Mouse (Mus musculus): Measurements from ENCODE around the gene Nid2.

Gene Nid2
- long read RNA-seq, experiment 1, partial matches to known transcripts, result 1 of 1 reads
- long read RNA-seq, experiment 1, other reads (novel, unspliced or antisense), result 0 of 1 reads
- long read RNA-seq, experiment 2, full-length matches to known transcripts, result 1 of 2 reads
- long read RNA-seq, experiment 2, partial matches to known transcripts, result 0 of 2 reads
- long read RNA-seq, experiment 2, other reads (novel, unspliced or antisense), result 1 of 2 reads

DNA sequence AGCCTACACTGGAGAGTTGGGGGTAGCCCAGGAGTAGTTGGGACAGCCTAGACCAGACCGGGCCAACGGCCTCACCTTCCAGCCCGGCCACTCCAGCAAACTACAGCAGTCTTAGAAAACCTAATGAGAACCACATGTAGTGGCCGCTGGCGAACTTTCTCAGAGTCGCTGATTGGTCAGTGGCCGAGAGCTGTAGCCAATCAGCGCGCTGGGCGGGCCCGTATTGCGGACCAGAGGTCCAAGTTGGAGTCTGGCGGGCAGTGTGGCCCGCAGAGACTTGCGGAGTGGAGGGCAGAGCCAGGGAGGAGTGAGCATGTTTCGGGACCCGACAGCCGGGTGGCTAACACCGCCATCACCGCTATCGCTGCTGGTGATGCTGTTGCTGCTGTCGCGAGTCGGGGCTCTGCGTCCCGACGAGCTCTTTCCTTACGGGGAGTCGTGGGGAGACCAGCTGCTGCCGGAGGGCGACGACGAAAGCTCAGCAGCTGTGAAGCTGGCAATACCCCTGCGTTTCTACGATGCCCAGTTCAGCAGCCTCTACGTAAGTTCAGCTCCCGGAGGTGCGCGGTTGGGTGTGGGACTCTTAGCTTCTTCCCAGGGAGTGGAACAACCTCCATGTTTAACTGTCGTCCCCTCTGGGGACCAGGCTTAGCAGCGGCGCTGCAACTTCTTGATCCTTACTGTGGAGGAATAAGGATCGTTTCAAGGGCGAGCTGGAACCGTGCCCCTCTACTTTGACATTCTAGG is at the start of gene Nid2:
Gene Nid2, plus strand, starts transcription at position 241 of the 747 bp plus-strand sequence.
- intact Hi-C loops (cut with DNase I), result loop anchor here (5.0 to 10.0 kb wide), 2 partner anchors 44 to 64 kb away; no protein-coding TSS in a partner anchor

DNA sequence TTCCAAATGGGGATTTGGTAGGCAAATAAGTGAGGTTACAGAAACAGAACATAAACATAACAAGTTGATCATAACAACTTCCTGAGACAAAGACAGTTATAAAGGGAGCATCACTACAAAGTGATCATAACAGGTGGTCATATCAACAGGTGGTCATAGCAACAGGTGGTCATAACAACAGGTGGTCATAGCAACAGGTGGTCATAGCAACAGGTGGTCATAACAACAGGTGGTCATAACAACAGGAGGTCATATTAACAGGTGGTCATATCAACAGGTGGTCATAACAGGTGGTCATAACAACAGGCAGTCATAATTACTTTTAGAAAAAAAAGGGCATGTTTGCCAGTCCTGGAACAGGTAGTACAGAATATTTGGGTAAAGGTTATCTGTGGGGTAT is 49.5 kb upstream of the Nid2 start:
- intact Hi-C loops (cut with DNase I), result no loop called here

DNA sequence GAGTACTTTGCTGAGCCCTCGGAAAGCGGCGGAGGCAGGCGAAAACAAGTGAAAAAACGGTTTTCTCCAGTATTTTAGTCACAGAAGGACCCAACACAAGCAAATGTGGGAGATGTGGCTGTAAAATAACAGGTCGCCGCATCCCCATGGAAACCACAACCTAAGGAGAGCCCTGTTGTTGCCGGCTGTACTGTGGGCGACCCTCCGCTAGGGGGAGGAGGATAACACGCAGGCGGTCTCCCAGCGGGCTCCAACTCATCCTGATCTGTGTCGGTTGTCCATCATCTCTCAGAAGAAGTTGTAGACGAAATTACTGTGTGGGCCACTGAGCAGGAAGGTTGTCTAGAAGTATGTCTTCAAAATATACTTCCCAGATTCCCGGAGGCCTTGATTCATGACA is 45.4 kb upstream of the Nid2 start:
- intact Hi-C loops (cut with DNase I), result loop anchor here (1.0 to 5.0 kb wide), 4 partner anchors 47 to 362 kb away; partner anchors contain the start of gene Nid2

DNA sequence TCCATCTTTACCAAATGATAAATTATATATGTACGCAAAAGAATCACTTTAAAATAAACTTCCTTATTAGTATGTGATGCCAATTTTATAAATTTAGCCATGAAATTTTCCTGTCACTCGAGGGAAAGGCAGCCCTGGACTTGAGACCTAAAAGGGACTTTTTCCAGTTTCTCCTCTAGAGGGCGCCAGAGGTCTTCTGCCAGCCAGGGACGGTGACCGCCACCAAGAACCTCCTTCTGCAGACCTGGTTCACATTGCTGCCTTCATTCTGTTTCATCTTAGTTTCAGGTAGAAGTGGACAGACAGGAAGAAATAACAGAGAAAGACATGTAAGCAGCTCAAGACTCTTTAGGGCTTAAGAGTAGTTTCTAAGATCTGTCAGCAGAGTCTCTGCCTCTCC is 44.6 kb upstream of the Nid2 start:
- intact Hi-C loops (cut with DNase I), result loop anchor here (1.0 to 5.0 kb wide), 4 partner anchors 46 to 361 kb away; partner anchors contain the start of gene Nid2

DNA sequence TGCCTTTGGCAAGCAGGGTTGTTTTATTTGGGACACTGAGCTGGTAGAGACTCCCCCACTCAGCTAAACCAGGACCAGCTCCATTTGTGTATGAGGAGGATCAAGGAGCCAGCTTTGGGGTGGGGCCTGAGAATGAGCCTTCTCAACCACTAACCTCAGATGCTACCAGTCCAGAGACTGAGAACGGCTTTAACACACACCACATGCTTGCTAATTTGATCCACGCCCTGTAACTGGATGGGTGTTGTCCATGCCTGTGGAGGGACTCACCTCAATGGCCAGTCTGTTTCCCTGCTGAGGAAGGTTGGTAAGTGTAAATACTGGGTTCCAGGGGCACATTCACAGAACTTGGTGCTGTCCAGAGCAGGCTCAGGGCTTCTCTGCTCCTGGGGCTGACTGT is 44.1 kb upstream of the Nid2 start:
- intact Hi-C loops (cut with DNase I), result loop anchor here (1.0 to 5.0 kb wide), 4 partner anchors 45 to 360 kb away; partner anchors contain the start of gene Nid2

DNA sequence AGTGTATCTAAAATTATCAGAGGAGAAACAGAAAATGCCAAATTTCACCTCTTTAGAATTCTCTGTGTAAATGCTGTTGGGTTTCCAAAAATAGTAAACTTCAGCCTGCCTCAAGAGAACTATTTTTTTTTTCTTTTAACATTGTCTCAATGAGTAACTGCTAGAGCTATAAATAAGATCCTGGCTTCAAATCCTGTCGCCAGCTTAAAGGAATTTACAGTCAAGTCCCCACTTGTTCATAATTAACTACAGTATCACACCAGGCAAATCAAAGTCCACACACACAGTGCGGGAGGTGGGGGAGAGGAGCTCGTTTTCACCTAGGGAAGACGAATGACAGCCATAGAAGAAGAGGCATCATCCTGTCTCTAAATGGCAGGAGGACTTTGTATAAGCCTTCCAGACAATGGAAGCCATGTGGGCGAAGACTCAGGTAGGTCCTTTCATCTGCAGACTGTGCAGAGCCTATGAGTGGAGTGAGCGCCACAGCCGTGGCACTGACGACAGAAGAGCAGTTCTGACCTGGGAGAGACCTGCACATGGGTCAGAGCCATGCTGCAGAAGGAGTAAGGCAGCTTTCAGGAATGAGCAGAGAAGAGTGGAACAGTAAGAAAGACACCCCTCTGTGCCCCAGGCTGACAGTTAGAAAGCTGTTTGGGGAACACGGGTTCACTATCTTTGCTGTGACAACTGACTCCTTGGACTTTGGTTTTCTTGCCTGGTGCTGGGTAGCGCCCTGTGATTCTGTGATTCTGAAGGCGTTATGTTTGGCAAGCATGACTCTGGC is 43.2 kb upstream of the Nid2 start:
- intact Hi-C loops (cut with DNase I), result loop anchor here (5.0 kb wide), 3 partner anchors 44 to 359 kb away; partner anchors contain the start of gene Nid2

DNA sequence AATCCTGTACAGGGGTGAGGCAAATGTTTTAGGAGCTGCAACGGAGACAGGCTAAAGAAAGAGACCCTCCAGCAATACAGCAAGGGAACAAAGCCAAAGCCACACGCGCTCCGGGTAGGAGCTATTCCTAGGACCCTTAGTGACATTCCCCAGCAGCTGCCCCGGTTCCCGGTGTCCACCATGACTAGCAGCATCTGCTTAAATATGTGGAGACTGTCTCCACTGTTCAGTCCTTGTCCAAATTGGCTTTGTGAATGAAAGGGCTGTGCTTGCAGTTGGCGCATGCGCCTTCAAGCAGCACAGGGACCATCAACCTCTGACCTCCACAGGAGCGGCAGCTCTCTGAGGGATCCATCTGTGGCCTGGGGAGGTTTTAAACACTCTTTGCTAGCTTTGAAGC is 41.9 kb upstream of the Nid2 start:
- intact Hi-C loops (cut with DNase I), result loop anchor here (5.0 kb wide), 3 partner anchors 43 to 358 kb away; partner anchors contain the start of gene Nid2

DNA sequence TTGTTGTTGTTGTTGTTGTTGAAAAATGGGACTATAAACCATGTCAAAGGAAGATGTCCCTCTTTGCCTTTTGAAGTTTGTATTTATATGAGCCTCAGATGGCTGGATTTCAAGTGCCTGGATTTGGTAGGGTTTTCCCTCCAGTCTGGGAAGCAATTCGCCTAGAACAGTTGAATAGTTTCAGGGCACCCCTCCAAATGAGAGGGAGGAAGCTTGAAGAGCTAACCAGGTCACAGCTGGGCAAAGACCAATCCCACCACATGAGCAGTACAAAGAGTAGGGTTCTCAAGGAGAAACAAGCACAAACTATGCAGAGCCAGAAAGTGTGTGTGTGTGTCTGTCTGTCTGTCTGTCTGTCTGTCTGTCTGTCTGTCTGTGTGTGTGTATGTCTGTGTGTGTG is 39.3 kb upstream of the Nid2 start:
- intact Hi-C loops (cut with DNase I), result loop anchor here (2.0 kb wide), 1 partner anchor 99 kb away; no protein-coding TSS in a partner anchor

DNA sequence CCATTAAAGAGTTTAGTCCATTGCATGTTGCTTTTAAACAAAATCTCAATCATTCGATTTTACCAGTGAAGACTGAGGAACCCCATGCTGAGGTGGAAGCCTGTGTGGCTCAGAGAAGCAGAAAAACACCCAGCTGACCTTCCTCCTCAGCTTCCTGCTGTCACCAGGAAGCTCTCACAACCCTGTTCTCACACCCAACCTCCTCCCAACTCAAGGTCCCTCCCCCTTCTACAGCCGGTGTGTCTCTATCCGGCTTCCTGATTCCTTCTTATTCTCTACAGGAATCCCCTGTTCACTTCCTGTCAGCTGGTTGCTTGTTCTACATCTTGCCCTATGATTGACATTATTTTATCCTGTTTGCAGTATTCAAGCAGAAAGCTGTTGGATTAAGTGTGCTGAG is 38.0 kb upstream of the Nid2 start:
- intact Hi-C loops (cut with DNase I), result no loop called here

DNA sequence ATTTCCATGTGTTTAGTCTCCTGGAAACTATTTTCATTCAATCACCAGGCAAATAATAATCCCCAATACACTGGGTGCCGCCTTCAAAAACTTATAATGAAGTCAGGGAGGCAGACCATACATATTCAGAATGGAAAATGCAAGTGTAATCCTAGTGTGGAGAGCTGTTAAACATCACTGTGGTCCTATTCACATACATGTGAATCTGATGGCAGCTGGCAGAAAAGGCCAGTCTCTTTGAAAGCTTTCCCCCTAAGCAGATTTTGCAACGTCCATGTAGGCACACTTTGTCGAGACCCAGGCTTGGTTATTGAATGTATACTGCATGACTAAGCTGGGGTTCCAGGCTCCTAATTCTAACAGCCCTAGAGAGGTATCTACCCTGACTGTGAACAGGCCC is 32.0 kb upstream of the Nid2 start:
- intact Hi-C loops (cut with DNase I), result no loop called here

DNA sequence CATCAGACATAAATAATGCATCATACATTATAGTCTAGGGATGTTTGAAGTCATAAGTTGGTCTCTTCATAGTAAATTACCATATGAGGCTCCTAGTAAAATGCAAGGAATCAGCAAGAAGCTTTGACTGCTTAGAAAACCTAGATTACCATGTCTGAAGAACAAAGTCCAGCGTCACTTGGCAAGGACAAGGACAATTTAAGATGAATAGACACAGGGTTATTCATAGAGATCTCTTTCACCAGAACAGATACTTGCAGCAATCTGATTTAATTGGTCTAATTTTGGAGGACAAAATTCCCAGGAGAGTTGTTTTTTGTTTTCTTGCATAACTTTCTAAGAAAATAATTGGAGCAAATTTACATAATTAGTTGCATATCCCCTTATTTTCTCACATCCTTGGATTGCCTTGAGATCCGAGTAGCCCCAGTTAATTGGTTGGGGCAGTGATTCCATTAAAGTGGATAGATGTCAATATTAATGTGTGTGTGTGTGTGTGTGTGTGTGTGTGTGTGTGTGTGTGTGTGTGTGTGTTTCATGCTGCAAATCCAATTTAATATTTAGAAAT is 30.9 kb upstream of the Nid2 start:
- intact Hi-C loops (cut with DNase I), result no loop called here

DNA sequence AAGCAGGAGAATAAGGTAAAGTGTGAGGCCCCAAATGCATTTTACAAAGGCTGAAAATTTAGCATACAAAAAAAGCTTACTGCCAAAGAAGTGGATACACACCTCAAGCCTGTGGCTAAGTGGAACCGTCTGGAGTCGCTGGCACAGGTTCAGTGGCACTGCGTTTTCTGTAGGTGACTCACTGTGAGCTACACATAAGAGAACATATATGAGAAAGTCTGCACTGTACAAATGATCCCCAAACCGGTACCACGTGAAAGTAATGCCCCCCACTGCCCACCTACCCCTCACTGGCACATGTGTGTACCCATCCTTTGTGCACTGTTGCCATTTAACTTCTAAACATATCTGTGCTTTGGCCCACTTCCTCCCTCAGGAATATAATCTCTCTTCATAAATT is 22.8 kb upstream of the Nid2 start:
- intact Hi-C loops (cut with DNase I), result no loop called here

DNA sequence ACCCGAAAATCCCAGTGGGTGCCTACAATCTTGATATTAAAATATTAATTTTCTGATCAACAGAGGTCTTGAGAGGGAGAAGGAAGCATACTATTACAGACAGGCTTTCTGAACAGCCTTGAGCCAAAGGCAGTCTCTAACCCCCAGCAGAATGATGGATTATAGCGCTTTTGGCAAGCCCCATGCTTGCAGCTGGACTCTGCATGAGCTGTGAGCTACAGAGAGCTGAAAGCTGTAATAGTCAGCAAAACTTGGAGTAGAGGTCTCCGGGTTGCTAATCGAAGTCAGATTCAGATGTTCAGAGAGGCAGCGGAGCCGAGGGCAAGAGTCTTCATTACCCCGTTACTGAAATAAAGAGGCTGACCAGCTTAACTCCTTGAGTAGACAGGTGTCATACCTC is 22.3 kb upstream of the Nid2 start:
- intact Hi-C loops (cut with DNase I), result no loop called here

DNA sequence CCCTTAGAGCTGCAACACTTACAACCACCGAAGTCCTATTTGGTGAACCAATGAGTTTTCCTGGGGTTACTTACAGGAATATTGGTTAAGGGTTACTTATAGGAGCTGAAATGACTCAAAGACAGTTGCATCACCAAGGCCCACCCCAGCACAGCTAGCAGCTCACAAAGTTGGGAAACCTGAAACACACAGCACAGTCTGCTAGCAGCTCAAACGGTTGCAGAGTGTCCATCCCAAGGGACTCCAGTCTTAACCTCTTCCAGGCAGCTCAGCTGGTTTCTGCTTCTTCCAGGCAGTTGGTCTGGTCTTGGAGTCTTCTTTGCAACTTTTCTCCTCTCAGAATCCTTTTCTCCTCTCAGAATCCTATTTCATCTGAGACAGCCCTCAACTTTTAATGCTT is 19.0 kb upstream of the Nid2 start:
- intact Hi-C loops (cut with DNase I), result no loop called here

DNA sequence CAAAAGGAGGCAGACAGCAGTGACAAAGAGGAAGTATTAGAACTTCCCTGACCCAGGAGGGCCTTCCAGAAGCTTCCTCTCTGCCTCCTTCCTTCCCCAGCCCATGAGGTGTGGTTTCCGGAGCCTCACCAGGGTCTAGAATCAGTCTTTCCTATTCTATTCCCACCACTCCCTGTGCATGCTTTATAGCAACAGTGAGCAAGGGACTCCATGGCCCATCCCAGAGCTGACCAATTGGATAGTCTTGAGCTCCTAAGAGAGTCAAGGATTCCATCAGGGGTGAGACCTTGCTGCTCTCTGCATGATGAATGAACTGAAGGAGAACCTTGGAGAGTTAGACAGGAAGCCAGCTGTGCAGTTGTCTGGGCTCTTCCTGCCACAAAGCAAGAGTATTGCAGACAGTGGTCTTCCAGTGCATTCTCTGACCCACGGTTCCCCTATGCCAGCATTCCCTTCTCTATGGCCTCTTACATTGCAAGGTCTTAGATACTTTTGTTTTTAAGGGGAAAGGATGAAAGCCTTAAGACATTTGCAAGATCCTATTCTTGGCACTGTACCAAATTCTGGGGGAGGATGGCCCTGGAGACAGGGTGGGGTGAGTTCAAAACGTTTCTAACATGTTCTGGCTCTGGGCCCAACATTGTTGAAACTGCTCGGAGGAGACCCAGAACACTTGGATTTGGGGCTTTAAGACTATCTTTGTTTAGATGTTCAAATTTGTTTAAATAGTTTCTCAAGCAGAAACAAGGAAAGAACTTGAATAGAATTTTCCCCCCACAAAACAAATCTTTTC is 17.4 kb upstream of the Nid2 start:
- intact Hi-C loops (cut with DNase I), result no loop called here

DNA sequence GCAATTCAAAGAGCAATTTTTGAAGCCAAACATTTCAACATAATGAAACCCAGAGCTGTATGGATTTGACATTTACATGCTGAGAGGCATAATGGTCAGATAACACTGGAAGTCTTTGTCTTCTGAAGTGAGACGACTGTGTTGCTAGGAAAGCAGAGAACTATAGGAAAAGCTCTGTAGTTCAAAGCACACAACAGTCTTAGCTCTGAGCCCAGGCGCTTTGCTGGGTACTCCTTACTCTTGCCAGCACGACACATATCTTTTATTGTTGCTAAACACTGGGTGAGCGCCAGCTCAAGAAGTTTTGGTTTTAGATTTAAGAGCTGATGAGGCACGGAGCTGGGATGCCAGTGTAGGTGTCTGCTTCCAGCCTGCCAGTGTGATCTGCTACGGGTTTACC is 15.8 kb upstream of the Nid2 start:
- intact Hi-C loops (cut with DNase I), result no loop called here

DNA sequence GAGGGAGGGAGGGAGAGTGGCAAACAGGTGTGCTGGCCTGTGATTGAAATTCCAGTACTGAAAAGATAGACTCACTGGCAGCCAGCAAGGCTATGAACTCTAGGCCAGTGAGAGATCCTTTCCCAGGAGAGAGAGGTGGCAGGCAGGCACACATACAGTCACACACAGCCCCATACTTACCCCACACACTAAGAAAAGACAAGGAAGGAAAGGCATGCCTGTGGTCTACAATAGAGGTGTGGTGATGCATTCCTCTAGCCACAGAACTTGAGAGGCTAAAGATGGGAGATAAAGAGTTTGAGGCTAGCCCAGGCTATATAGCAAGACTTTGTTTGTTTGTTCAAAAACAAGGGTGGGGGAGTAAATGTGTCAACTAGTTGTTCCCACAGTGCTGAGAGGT is 13.5 kb upstream of the Nid2 start:
- intact Hi-C loops (cut with DNase I), result no loop called here

DNA sequence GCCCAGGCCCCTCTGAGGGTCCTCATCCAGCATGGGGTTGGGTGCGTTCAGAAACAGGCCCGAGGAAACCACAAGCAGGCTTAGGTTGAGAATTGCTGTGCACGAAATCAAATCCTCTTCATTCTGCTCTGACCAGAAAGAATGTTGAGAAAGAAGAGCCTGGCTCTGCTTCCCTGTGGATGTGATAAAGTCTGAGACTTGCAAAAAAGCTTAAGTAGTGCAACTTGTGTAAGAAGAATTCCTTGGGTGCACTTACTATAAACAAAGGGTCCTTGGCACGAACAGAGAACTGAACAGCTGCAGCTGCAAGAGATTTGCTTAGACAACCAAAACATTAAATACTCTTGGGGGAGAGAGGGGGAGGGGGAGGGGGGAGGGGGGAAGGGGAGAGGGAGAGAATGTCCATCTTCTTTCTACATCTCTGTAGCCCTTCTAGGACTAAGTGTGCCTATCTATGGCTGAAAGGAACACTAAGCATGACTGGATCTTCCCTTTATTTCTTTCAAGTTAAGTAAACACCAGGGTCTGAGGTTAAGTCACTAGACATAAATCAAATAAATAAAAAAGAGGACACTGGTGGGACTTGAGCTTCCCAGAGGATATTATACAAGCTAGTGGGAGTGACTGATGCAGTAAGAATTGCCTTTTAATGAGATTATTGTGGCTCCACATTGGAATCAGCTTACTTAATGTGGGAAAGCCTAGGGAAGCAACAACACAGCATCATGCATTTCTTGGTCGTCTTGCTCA is 12.8 kb upstream of the Nid2 start:
- intact Hi-C loops (cut with DNase I), result no loop called here

DNA sequence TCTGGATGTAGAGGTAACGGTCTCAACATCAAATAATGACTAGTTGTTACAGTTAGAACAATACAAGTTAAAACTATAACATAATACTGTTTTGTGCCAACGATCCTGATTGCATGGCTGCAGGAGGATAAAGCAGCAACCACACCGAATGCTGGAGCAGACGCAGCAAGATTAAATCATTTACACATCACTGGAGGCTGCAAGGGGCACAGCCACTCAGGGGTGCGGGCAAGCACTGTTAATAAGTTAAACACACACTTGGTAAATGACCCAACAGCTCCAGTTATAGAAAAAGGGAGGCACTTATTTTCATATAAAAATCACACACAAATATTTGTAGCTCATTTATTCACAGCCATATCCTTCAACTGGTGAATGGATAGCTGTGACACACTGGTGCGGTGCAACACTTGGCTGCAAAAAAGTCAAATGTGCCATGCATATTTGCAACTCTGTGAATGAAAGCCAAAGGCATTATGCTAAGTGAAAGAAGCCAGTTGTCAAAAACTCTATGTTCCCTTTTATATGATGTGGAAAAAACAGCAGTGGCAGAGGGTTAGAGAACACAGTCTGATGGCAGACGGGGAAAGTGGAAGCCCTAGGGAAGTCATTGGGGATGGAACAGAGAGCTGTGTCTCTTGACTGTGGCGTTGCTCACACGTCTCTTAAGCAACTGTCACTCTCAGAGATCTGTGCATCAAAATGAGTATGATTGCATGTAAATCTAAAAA is 11.5 kb upstream of the Nid2 start:
- intact Hi-C loops (cut with DNase I), result no loop called here
